Comparison of ENCODE assay signal across 8 mouse cellular contexts in genomic region chr2:65331321-65331720, GRCm38 (mm10). TPM values are rescaled to one million over a fixed set of nuclear protein-coding genes. Genes with fewer than 3 reads are reported as not detected.
DNase-seq lines count a peak whose midpoint lies in the region; ATAC-seq and TF ChIP-seq lines count a peak whose summit lies in the region.

No protein-coding gene starts in this region.

- no peaks in the 10 kb centered on the region for H3K36me3 ChIP-seq in CH12.LX (replicated peaks in 1 of 2; ENCODE audit: control insufficient read depth in 1 of 2, insufficient read depth in 1 of 2, low read length in 1 of 2)
- H3K36me3 ChIP-seq in forebrain, postnatal 0 days (ENCODE audit: insufficient read depth), result no peaks in the 10 kb centered on the region

- H3K4me2 ChIP-seq in CH12.LX (ENCODE audit: insufficient read depth, low read depth, poor library complexity, severe bottlenecking), result no peak overlapping the region
- H3K4me2 ChIP-seq in forebrain, postnatal 0 days (ENCODE audit: low read depth), result no peak overlapping the region

- no peaks in the 10 kb centered on the region for H3K27me3 ChIP-seq in CH12.LX (replicated peaks)
- no peaks in the 10 kb centered on the region for H3K27me3 ChIP-seq in forebrain, postnatal 0 days (ENCODE audit: insufficient read depth, low read length)

- 60% methylated on average over 2 of the region's 2 CpGs for WGBS in forebrain, postnatal 0 days

- TF ChIP-seq CTCF in CH12.LX (conservative IDR thresholded peaks at IDR 0.05 in 1 of 2, IDR thresholded peaks at IDR 0.05 in 1 of 2; ENCODE audit: low read depth in 2 of 2, low read length in 2 of 2), result peak; percentile 41 to 87; a peak in 2 of 4 replicates
- peak; percentile 52 for TF ChIP-seq CTCF in forebrain, postnatal 0 days (IDR thresholded peaks at IDR 0.05; ENCODE audit: low read depth)

- peak; percentile 84 for TF ChIP-seq RAD21 in CH12.LX (IDR thresholded peaks at IDR 0.05; ENCODE audit: low read depth, low read length)

- no peak for TF ChIP-seq EP300 in CH12.LX (IDR thresholded peaks at IDR 0.05; ENCODE audit: low read length)

- TF ChIP-seq POLR2A in CH12.LX (IDR thresholded peaks at IDR 0.05; ENCODE audit: low read depth, low read length), result no peak

- dilution Hi-C loops in CH12.LX (cut with MboI; ENCODE audit: extremely low pct_ligation_motif_present, extremely low pct_unique_long_range_greater_than_20kb, low sequenced_read_pairs), result no loop called here

- no peaks in the 10 kb centered on the region for H3K9me3 ChIP-seq in CH12.LX (replicated peaks; ENCODE audit: low read length)
- H3K9me3 ChIP-seq in forebrain, postnatal 0 days (ENCODE audit: low read length), result no peaks in the 10 kb centered on the region

- in situ Hi-C loops in CH12.LX (cut with MboI; ENCODE audit: low pct_ligation_motif_present, low pct_unique_long_range_greater_than_20kb, low sequenced_read_pairs), result loop anchor here (5.0 to 25.0 kb wide), 2 partner anchors 184 to 319 kb away; partner anchors contain the start of gene Grb14

- peaks cover 2 to 6% of the 10 kb centered on the region in 2 experiments; a peak in 2 of 4 replicates for H3K4me1 ChIP-seq in CH12.LX (ENCODE audit: control insufficient read depth in 1 of 2, insufficient read depth in 2 of 2)
- no peaks in the 10 kb centered on the region for H3K4me1 ChIP-seq in forebrain, postnatal 0 days (ENCODE audit: insufficient read depth)

- DNase-seq in left cerebral cortex, postnatal 4 days, result peak; percentile 26
- no peak for DNase-seq in left cerebral cortex, adult 8-10 months (ENCODE audit: low spot score in 2 of 2)
- peak; percentile 77 for DNase-seq in CH12.LX (ENCODE audit: extremely low read depth)
- peak; percentile 64 for DNase-seq in adrenal gland, adult 2 months
- no peak for DNase-seq in forebrain, postnatal 0 days
- peak; percentile 74 for DNase-seq in kidney, postnatal 10 days
- peak; percentile 53 to 65 for DNase-seq in natural killer cell, adult 2 months (ENCODE audit: low spot score in 2 of 2)
- no peak for DNase-seq in urinary bladder, postnatal 10 days (ENCODE audit: low spot score)

- intact Hi-C loops in left cerebral cortex, postnatal 4 days (cut with DNase I), result loop anchor here (10.0 kb wide), 1 partner anchor 187 kb away; no protein-coding TSS in a partner anchor

- H3K27ac ChIP-seq in CH12.LX (ENCODE audit: insufficient read depth, low read depth), result no peak overlapping the region
- no peak overlapping the region for H3K27ac ChIP-seq in forebrain, postnatal 0 days (ENCODE audit: low read depth, low read length)

- no peak overlapping the region for H3K4me3 ChIP-seq in CH12.LX (replicated peaks in 1 of 3; ENCODE audit: low read depth in 2 of 3, low read length in 2 of 3, poor library complexity in 1 of 3)
- H3K4me3 ChIP-seq in forebrain, postnatal 0 days (ENCODE audit: low read depth, low read length), result no peak overlapping the region

- no peak overlapping the region for H3K9ac ChIP-seq in CH12.LX (ENCODE audit: insufficient read depth, low read depth)
- H3K9ac ChIP-seq in forebrain, postnatal 0 days, result no peak overlapping the region

- no peak for ATAC-seq in forebrain, postnatal 0 days

- no peaks in the 10 kb centered on the region for H3K79me2 ChIP-seq in CH12.LX (replicated peaks; ENCODE audit: control insufficient read depth, extremely low read depth, insufficient read depth, poor library complexity, severe bottlenecking)

TF ChIP-seq in CH12.LX, 34 proteins besides CTCF, POLR2A, EP300 and RAD21:
- TF ChIP-seq NELFE (IDR thresholded peaks at IDR 0.05; ENCODE audit: low read depth, low read length) (no peak), SMC3 (IDR thresholded peaks at IDR 0.05; ENCODE audit: low read depth, low read length) (peak; percentile 96), JUN (IDR thresholded peaks at IDR 0.05; ENCODE audit: insufficient read depth, low read depth, low read length) (no peak), MYC (IDR thresholded peaks at IDR 0.05; ENCODE audit: low read depth, low read length) (0 out of 2 replicates have a peak, but pooled peaks have one; percentile 21), GABPA (IDR thresholded peaks at IDR 0.05; ENCODE audit: insufficient replicate concordance, low read depth, low read length) (no peak), ZC3H11A (IDR thresholded peaks at IDR 0.05; ENCODE audit: low read depth, low read length) (peak; percentile 76), PAX5 (IDR thresholded peaks at IDR 0.05; ENCODE audit: low read length) (no peak), KAT2A (IDR thresholded peaks at IDR 0.05; ENCODE audit: insufficient replicate concordance, low read length) (no peak)
TF ChIP-seq in CH12.LX: peak in this region for 3.

RNA-seq across cellular contexts. Expression of gene Slc38a11, which starts 32.5 kb away (rescaled TPM):
- total RNA-seq in left cerebral cortex, postnatal 4 days (2021), result 1 to 10 TPM; 1.4 to 1.6 TPM
- 1 to 10 TPM; 1.9 to 3.6 (median 2.7) TPM for total RNA-seq in left cerebral cortex, adult 8-10 months (2022)
- total RNA-seq in CH12.LX (2012; rRNA removed) (not detected in 2 replicates), CH12.LX (2014; rRNA removed) (not detected in 2 replicates)
- not detected in 2 replicates for polyA plus RNA-seq in CH12.LX (2012; ENCODE audit: insufficient read length, low read depth)
- total RNA-seq in adrenal gland, adult 2 months (2021), result 10 to 100 TPM; 17.4 to 29.9 TPM
- polyA plus RNA-seq in adrenal gland, adult 2 months (2012; rRNA removed), result 3.8 and 4.4 TPM in 2 replicates
- 3.2 and 4.1 TPM in 2 replicates for total RNA-seq in forebrain, postnatal 0 days (2014; rRNA removed)
- polyA plus RNA-seq in forebrain, postnatal 0 days (2015; fragmentation: Nextera tagmentation; extraction: Ambion mirVana), result 0.49 and 0.92 TPM in 2 replicates

Comparison
In these comparisons a context has a peak if more than half of its experiments do, and no peak if none do; other contexts are left out.
1. DNase-seq: peak in left cerebral cortex, postnatal 4 days (single experiment), CH12.LX (single experiment), adrenal gland, adult 2 months (single experiment), kidney, postnatal 10 days (single experiment) and natural killer cell, adult 2 months (2 of 2); none in left cerebral cortex, adult 8-10 months (0 of 2), forebrain, postnatal 0 days (single experiment) and urinary bladder, postnatal 10 days (single experiment).